Mouse (Mus musculus) cerebellum, adult 2 months (tissue): Measurements from ENCODE around the gene Lin37.

ENCODE experiments used
- CTCF ChIP-seq: fragments of 200-500 bp; IDR thresholded peaks from 2 replicates; pipeline ENCODE4 v1.5.1; 2011; ENCODE audit warnings: low read depth, mild to moderate bottlenecking, control low read depth, low read length, moderate library complexity, borderline replicate concordance; ENCODE audit not compliant: insufficient read depth
- POLR2A ChIP-seq: fragments of 200-500 bp; IDR thresholded peaks from 2 replicates; pipeline ENCODE4 v1.6.1; 2011; ENCODE audit warnings: low read length, control low read depth, borderline replicate concordance; ENCODE audit not compliant: insufficient read depth

GRCm38 (mm10) chr7:30550603-30551002 is 9.0 kb downstream of the Lin37 start:
- TF ChIP-seq POLR2A (no peak), CTCF (no peak)
